Mouse (Mus musculus): ENCODE data around the gene Epha2.

DNA sequence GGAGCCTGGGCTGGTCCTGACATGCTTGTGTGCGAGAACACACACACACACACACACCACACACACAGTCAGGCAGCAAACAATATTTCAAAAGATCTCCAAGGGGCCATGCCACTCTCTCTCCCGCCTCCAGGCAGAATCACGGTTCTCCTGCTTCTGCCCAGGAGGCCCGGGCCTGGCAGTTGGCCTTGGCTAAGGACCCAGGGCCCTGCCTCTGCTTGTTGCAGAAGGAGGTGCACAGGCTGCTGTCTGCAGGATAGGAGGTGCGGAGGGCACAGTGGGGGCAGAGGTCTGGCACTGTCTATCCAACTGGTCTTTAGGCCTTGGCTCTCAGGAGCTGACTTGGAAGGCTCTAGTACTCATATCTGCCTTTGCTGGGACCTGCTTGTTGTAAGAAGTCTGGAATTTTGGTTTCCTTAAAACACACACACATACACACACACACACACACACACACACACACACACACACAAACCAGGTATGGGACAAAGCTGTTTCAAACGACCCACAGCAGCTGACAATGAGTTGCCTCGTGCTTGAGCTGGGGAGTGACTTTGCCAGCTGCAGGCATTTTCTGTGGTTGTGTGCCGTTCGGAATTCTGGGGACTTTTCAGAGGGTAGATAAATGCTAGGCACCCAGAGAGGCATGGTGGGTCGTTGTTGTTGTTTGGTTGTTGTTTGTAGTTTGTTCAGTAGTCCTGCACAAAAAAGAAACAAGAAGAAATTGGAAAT lies 38.0 kb upstream of the Epha2 start:
- TF ChIP-seq POLR2A (IDR thresholded peaks at IDR 0.05; ENCODE audit: low read depth, low read length), result no peak
- TF ChIP-seq CTCF (IDR thresholded peaks at IDR 0.05; ENCODE audit: borderline replicate concordance, insufficient read depth, low read length), result no peak

All from embryonic fibroblast, embryonic 13.5 days (primary cell).